Mouse (Mus musculus) embryonic fibroblast, embryonic 13.5 days (primary cell): ENCODE results near the gene Prokr1.

Experiments
- CTCF ChIP-seq: IDR thresholded peaks from 2 replicates; pipeline ENCODE4 v1.5.1; 2011; ENCODE audit warnings: mild to moderate bottlenecking, control low read depth, low read length, moderate library complexity, borderline replicate concordance; ENCODE audit not compliant: insufficient read depth
- POLR2A ChIP-seq: IDR thresholded peaks from 2 replicates; pipeline ENCODE4 v1.6.1; 2011; ENCODE audit warnings: low read depth, mild to moderate bottlenecking, control low read depth, low read length, moderate library complexity

DNA sequence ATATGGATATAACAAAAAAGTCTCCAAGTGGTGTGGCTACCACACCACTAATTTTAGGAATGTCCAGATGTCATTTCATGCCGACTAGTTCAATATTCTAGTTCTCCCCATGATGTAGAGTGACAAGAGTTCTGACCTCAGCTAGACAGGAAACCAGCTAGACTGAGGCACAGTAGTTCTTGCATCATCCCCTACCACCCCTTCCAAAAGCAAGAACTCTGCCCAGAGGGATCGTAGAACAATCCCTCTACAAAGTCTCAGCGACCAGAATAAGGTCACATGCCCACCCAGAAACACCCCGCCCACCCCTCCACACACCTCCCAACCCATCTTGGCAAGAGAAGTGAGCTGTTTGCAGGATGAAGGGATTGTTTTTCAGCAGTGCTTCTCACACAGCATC is 43.1 kb downstream of the Prokr1 start:
- TF ChIP-seq CTCF (no peak), POLR2A (no peak)
